In genomic region chr12:25376451-25376850, GRCm38 (mm10) we compare ENCODE assay signal across 14 mouse cellular contexts.
DNase-seq lines count a peak whose midpoint lies in the region; ATAC-seq and TF ChIP-seq lines count a peak whose summit lies in the region.
"Had no signal": no experiment of that assay in that cellular context is flagged by ENCODE, and none has a peak within 500 bp of the region (broad histone marks: within the 10 kb centered on the region; RNA-seq: fewer than 3 reads in every experiment).

No protein-coding gene starts in this region.

- H3K27me3 ChIP-seq in forebrain, postnatal 0 days (ENCODE audit: insufficient read depth, low read length): no peaks in the 10 kb centered on the region
- H3K27me3 ChIP-seq in forebrain, embryonic 11.5 days (ENCODE audit: control insufficient read depth, insufficient read depth, low read length): no peaks in the 10 kb centered on the region
- no peaks in the 10 kb centered on the region; the same call in 1 of the 2 replicates for H3K27me3 ChIP-seq in hindbrain, embryonic 16.5 days (replicated peaks; ENCODE audit: control insufficient read depth, insufficient read depth, low read length)
- H3K27me3 ChIP-seq: embryonic facial prominence, embryonic 12.5 days; neural tube, embryonic 12.5 days had no signal

- H3K27ac ChIP-seq in forebrain, postnatal 0 days (ENCODE audit: low read depth, low read length): no peak overlapping the region
- no peak overlapping the region for H3K27ac ChIP-seq in forebrain, embryonic 11.5 days (ENCODE audit: low read depth, low read length)
- no peak overlapping the region for H3K27ac ChIP-seq in hindbrain, embryonic 16.5 days (ENCODE audit: low read depth, low read length)
- H3K27ac ChIP-seq: embryonic facial prominence, embryonic 12.5 days; liver, embryonic 14.5 days; neural tube, embryonic 12.5 days had no signal

- TF ChIP-seq CTCF in forebrain, postnatal 0 days (IDR thresholded peaks at IDR 0.05; ENCODE audit: low read depth): no peak
- TF ChIP-seq CTCF in brain, embryonic 14.5 days (IDR thresholded peaks at IDR 0.05; ENCODE audit: borderline replicate concordance, extremely low read depth, insufficient read depth, insufficient read length): no peak

- H3K36me3 ChIP-seq in forebrain, postnatal 0 days (ENCODE audit: insufficient read depth): no peaks in the 10 kb centered on the region
- no peaks in the 10 kb centered on the region for H3K36me3 ChIP-seq in forebrain, embryonic 11.5 days (ENCODE audit: control insufficient read depth, insufficient read depth, low read length)
- H3K36me3 ChIP-seq in hindbrain, embryonic 16.5 days (ENCODE audit: control insufficient read depth, insufficient read depth, low read length): no peaks in the 10 kb centered on the region
- H3K36me3 ChIP-seq: embryonic facial prominence, embryonic 12.5 days; neural tube, embryonic 12.5 days had no signal

- H3K9me3 ChIP-seq in forebrain, postnatal 0 days (ENCODE audit: low read length): no peaks in the 10 kb centered on the region
- H3K9me3 ChIP-seq in forebrain, embryonic 11.5 days (ENCODE audit: control insufficient read depth, low read length): no peaks in the 10 kb centered on the region
- no peaks in the 10 kb centered on the region for H3K9me3 ChIP-seq in hindbrain, embryonic 16.5 days (ENCODE audit: control insufficient read depth, low read length)
- H3K9me3 ChIP-seq: embryonic facial prominence, embryonic 12.5 days; neural tube, embryonic 12.5 days had no signal

- no peak overlapping the region for H3K4me3 ChIP-seq in forebrain, postnatal 0 days (ENCODE audit: low read depth, low read length)
- H3K4me3 ChIP-seq in forebrain, embryonic 11.5 days (ENCODE audit: low read depth, low read length): no peak overlapping the region
- no peak overlapping the region for H3K4me3 ChIP-seq in hindbrain, embryonic 16.5 days (ENCODE audit: low read length)
- H3K4me3 ChIP-seq: embryonic facial prominence, embryonic 12.5 days; neural tube, embryonic 12.5 days had no signal

- 19% methylated on average over 8 of the region's 8 CpGs for WGBS in forebrain, postnatal 0 days
- WGBS in forebrain, embryonic 11.5 days: 52% methylated on average over 8 of the region's 8 CpGs
- WGBS in hindbrain, embryonic 16.5 days: 16% methylated on average over 8 of the region's 8 CpGs

- ATAC-seq in forebrain, postnatal 0 days: no peak
- no peak for ATAC-seq in forebrain, embryonic 11.5 days (replicated peaks; ENCODE audit: low FRiP score)
- ATAC-seq in hindbrain, embryonic 16.5 days: no peak

- H3K9ac ChIP-seq in forebrain, postnatal 0 days: no peak overlapping the region
- H3K9ac ChIP-seq in forebrain, embryonic 11.5 days (ENCODE audit: low read length): no peak overlapping the region
- no peak overlapping the region for H3K9ac ChIP-seq in hindbrain, embryonic 16.5 days (ENCODE audit: low read depth, low read length)
- H3K9ac ChIP-seq: embryonic facial prominence, embryonic 12.5 days; liver, embryonic 14.5 days; neural tube, embryonic 12.5 days had no signal

- peak; percentile 43 for DNase-seq in forebrain, postnatal 0 days
- no peak for DNase-seq in forebrain, embryonic 11.5 days (ENCODE audit: low spot score)
- DNase-seq in brain, embryonic 14.5 days (ENCODE audit: low read depth): peak; percentile 77
- DNase-seq in layer of hippocampus, postnatal 36 days: peak; percentile 46 to 48
- no peak for DNase-seq in adrenal gland, postnatal 4 days (ENCODE audit: low spot score in 2 of 2)
- no peak for DNase-seq in frontal cortex, postnatal 10 days (ENCODE audit: low spot score in 2 of 2)
- DNase-seq: cerebellum, adult 9-11 months; gastrocnemius, postnatal 36 days; kidney, adult 8-10 months; lung, postnatal 10 days had no signal

- H3K4me2 ChIP-seq in forebrain, postnatal 0 days (ENCODE audit: low read depth): no peak overlapping the region
- H3K4me2 ChIP-seq in forebrain, embryonic 11.5 days (ENCODE audit: low read depth, low read length, severe bottlenecking): no peak overlapping the region
- 0 out of 2 replicates have a peak overlapping the region, but pooled peaks have one; percentile 13 for H3K4me2 ChIP-seq in hindbrain, embryonic 16.5 days (ENCODE audit: low read length)
- H3K4me2 ChIP-seq: embryonic facial prominence, embryonic 12.5 days; neural tube, embryonic 12.5 days had no signal

- H3K4me1 ChIP-seq in forebrain, postnatal 0 days (ENCODE audit: insufficient read depth): no peaks in the 10 kb centered on the region
- no peaks in the 10 kb centered on the region; the same call in 1 of the 2 replicates for H3K4me1 ChIP-seq in forebrain, embryonic 11.5 days (replicated peaks; ENCODE audit: control insufficient read depth, insufficient read depth, low read length)
- H3K4me1 ChIP-seq in hindbrain, embryonic 16.5 days (ENCODE audit: control insufficient read depth, insufficient read depth, low read depth, low read length): peaks cover 6% of the 10 kb centered on the region
- H3K4me1 ChIP-seq: neural tube, embryonic 12.5 days had no signal

- no peak for TF ChIP-seq POLR2A in brain, embryonic 14.5 days (IDR thresholded peaks at IDR 0.05; ENCODE audit: borderline replicate concordance, extremely low read depth, insufficient read depth, insufficient read length, poor library complexity, severe bottlenecking)

Comparison
In these comparisons a context has a peak if more than half of its experiments do, and no peak if none do; other contexts are left out.
1. DNase-seq: peak in forebrain, postnatal 0 days (single experiment), brain, embryonic 14.5 days (single experiment) and layer of hippocampus, postnatal 36 days (2 of 2); none in forebrain, embryonic 11.5 days (single experiment), adrenal gland, postnatal 4 days (0 of 2) and frontal cortex, postnatal 10 days (0 of 2).